Mouse (Mus musculus): ENCODE data around the gene Phf1. TPM values are rescaled to one million over a fixed set of nuclear protein-coding genes. Genes with fewer than 3 reads are reported as not detected.
"Not testable (repeated sequence)": the region's sequence is repeated elsewhere in the genome, so short reads cannot be mapped to it uniquely, and the experiment has no call there.

Phf1 gene
- polyA plus RNA-seq, 1 experiment from 2014 or later = 1.8 TPM

DNA sequence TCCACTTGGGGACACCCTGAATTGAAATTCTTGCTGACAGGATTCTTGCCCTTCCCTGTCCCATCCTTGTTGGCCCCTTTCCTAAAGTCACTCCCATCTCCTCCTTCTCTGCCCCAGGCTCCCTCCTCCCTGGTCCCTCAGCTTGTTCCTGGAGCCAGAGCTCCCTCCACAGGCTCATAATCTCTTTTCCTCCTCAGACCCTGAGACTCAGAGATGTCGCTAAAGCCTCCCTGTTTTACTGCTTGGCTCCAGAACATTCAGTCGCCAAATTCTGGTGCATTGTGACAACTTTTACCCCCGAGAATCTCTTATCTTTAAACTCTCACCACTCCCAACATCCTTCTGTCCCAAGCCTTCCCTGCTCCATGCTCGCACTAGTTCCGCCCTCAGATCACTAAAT lies 28.5 kb upstream of the Phf1 start:
- 41% methylated on average over 5 of the region's 5 CpGs for WGBS (ENCODE audit: insufficient replicate concordance)

DNA sequence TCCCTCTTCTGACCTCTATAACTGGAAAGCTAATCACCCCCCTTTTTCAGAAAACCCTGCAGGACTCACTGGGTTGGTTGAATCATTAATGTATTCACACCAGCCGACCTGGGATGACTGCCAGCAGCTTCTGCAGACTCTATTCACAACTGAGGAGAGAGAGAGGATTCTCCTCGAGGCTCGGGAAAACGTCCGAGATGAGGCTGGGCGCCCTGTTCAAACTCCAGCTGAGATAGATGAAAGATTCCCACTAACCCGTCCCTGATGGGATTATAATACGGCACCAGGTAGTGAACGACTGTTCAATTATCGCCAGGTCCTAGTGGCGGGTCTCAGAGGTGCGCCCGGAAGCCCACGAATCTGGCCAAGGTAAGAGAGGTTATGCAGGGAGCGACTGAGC lies 25.3 kb upstream of the Phf1 start:
- not testable (repeated sequence) for H3K9me3 ChIP-seq (replicated peaks); H3K36me3 ChIP-seq (replicated peaks); H3K9ac ChIP-seq; H3K4me2 ChIP-seq; H3K4me3 ChIP-seq (replicated peaks); H3K27me3 ChIP-seq; ATAC-seq (ENCODE audit: insufficient read depth); H3K4me1 ChIP-seq (replicated peaks); H3K27ac ChIP-seq (replicated peaks)
- 78% methylated on average over 15 of the region's 15 CpGs for WGBS (ENCODE audit: insufficient replicate concordance)

More for the DNA sequence above, 28.5 kb upstream of the Phf1 start:
- Histone ChIP-seq H3K4me1 (replicated peaks) (no peaks in the 10 kb centered on the region), H3K9ac (no peak overlapping the region), H3K9me3 (replicated peaks) (peaks cover 3% of the 10 kb centered on the region; the same call in 1 of the 2 replicates), H3K27ac (replicated peaks) (no peak overlapping the region), H3K27me3 (0 out of 2 replicates have a peak, but pooled peaks cover 10% of the 10 kb centered on the region), H3K4me3 (replicated peaks) (no peak overlapping the region), H3K4me2 (no peak overlapping the region), H3K36me3 (replicated peaks) (no peaks in the 10 kb centered on the region)
- ATAC-seq (ENCODE audit: insufficient read depth) = no peak

DNA sequence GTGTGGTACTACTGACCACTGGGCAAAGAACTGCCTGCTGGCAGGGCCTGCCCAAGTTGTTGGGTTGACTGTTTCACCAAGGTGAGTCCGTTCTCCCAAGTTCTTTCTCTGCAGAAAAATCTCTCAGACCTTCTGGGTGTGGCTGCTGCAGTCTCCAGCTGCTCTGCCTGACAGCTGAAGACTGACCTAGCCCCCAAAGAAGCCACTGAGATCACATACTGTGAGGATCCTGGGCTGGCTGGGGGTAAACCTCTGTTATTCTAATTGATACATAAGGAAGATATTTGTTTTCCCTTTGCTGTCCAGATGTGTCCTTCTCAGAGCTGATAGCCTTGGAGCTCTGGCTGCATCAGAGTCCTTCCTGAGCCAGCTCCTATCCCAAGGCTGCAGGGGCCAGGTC lies 17.6 kb upstream of the Phf1 start:
- Histone ChIP-seq H3K36me3 (replicated peaks) (peaks cover 6% of the 10 kb centered on the region; the same call in 1 of the 2 replicates), H3K27me3 (no peaks in the 10 kb centered on the region), H3K4me3 (replicated peaks) (no peak overlapping the region), H3K4me1 (replicated peaks) (peaks cover 22% of the 10 kb centered on the region), H3K27ac (replicated peaks) (no peak overlapping the region), H3K4me2 (no peak overlapping the region), H3K9ac (no peak overlapping the region), H3K9me3 (replicated peaks) (no peaks in the 10 kb centered on the region)
- ATAC-seq (ENCODE audit: insufficient read depth) = no peak
- 49% methylated on average over 1 of the region's 1 CpGs for WGBS (ENCODE audit: insufficient replicate concordance)

DNA sequence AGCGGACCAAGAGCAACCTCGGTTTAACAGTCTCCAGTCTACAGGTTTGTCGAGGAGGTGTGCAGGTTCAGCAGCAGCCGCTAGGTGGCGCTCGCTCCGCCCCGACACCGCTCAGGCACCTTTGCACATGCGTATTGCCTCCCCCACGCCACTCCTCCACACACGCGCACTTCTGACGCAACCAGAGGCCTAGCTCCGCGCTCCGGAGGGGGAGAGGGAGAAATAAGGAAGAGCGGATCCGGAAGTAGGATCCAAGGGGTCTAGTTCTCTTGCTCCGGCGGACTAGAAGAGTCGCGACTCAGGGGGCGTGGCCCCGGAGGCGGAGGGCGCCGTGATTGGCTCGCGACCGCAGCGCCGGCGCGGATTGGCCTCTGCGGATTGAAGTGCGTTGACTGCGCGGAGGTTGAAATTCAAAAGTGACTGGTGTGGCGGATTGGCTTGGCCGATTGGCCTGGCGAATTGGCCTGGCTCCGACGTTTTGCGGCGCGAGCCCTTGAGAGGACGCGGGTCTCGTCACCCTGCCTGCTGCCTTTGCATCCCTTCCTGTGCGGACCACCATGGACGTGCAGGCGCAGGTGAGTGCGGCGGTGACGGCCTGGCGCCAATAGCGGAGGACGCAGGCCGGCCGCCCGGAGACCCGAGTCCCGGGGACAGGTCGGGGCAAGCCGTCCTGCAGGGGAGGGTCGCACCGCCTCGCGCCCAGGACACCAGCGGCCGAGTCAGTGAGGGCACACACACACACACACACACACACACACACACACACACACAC lies 16.0 kb upstream of the Phf1 start, which contains the start of gene Kifc5b:
Kifc5b (plus strand) TSS at position 381 of the 772 bp plus-strand sequence.
- peak within 1 kb of the TSS; percentile 92 for H3K27ac ChIP-seq (replicated peaks)
- peak within 1 kb of the TSS; percentile 82 for H3K4me3 ChIP-seq (replicated peaks)
- peak within 1 kb of the TSS; percentile 75 for H3K4me2 ChIP-seq
- H3K27me3 ChIP-seq = no peaks in the 10 kb centered on the region
- H3K4me1 ChIP-seq (replicated peaks) = peaks cover 22% of the 10 kb centered on the region
- H3K9ac ChIP-seq = peak within 1 kb of the TSS; percentile 85
- WGBS (ENCODE audit: insufficient replicate concordance) = under 1% methylated on average over 72 of the region's 72 CpGs
- no peaks in the 10 kb centered on the region for H3K9me3 ChIP-seq (replicated peaks)
- peaks cover 23% of the 10 kb centered on the region for H3K36me3 ChIP-seq (replicated peaks)
- ATAC-seq (ENCODE audit: insufficient read depth) = peak; percentile 96

DNA sequence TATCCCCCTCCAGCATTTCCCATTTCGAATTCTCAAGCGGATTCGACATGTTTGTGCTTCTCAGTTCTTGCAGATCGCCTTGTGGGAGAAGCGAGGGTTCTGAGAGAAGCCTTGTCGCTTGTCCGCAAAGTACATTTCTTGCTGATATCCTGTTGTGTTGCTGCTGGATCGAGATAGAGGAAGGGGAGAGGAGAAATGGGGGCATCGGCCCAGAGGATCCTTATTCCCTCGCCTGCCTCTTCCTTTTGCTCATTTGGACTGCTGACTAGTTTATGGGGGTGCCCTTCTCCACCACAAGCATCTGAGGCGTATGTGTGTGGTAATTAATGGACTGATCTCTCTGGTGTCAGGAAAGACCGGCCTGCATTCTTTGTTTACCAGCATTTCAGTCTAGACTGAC lies 15.3 kb upstream of the Phf1 start:
- peak overlapping the region; percentile 85 for H3K9ac ChIP-seq
- not testable (repeated sequence) for ATAC-seq (ENCODE audit: insufficient read depth); H3K27me3 ChIP-seq; H3K9me3 ChIP-seq (replicated peaks)
- 1% methylated on average over 12 of the region's 12 CpGs for WGBS (ENCODE audit: insufficient replicate concordance)
- H3K36me3 ChIP-seq (replicated peaks) = peaks cover 27% of the 10 kb centered on the region
- peak overlapping the region; percentile 92 for H3K27ac ChIP-seq (replicated peaks)
- H3K4me1 ChIP-seq (replicated peaks) = peaks cover 22% of the 10 kb centered on the region
- H3K4me2 ChIP-seq = peak overlapping the region; percentile 75
- H3K4me3 ChIP-seq (replicated peaks) = peak overlapping the region; percentile 82

DNA sequence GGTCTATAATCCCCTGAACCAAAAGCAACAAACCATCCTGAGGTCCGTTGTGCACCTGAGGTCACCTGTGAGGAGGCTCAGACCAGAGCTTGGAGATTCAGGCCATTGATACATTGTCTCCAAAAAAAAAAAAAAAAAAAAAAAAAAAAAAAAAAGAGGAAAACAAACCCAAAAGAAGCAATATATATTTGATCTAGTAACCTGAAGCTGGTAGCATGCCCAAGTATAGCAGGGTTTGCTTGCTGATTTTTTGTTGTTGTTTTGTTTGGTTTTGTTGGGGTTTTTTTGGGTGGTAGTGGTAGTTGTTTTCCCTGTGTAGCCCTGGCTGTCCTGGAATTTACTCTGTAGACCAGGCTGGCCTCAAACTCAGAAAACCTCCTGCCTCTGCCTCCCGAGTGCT lies 14.5 kb upstream of the Phf1 start:
- Histone ChIP-seq H3K36me3 (replicated peaks) (peaks cover 30% of the 10 kb centered on the region), H3K27me3 (no peaks in the 10 kb centered on the region), H3K4me2 (peak overlapping the region; percentile 75), H3K9me3 (replicated peaks) (no peaks in the 10 kb centered on the region), H3K9ac (peak overlapping the region; percentile 56), H3K4me3 (replicated peaks) (peak overlapping the region; percentile 82), H3K4me1 (replicated peaks) (peaks cover 22% of the 10 kb centered on the region), H3K27ac (replicated peaks) (no peak overlapping the region)
- no peak for ATAC-seq (ENCODE audit: insufficient read depth)
- WGBS (ENCODE audit: insufficient replicate concordance) = 64% methylated on average over 2 of the region's 2 CpGs

- not testable (repeated sequence) for H3K9me3 ChIP-seq (replicated peaks); ATAC-seq (ENCODE audit: insufficient read depth)
Measured at GRCm38 (mm10) chr17:26919516-26919915, 13.3 kb upstream of the Phf1 start.

DNA sequence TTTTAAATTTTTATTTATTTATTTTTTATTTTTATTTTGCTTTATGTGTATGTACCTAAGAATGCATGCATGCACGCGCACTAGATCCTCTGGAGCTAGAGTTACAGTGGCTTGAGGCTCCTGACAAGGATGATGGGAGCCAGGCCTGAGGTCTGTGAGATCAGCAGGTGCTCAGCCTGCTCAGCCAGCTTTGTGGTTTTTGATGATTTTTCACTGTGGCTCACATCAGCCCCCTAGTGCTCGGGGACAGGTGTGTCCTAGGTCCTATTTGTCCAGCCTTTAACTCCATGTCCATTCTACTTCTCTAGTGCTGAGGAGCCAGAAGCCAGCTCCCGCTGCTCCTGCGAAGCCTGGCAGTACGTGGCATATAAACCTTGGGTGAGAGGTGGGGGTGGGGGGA lies 10.5 kb upstream of the Phf1 start:
- H3K36me3 ChIP-seq (replicated peaks) = peaks cover 69% of the 10 kb centered on the region
- 94% methylated on average over 5 of the region's 6 CpGs for WGBS (ENCODE audit: insufficient replicate concordance)

More at GRCm38 (mm10) chr17:26919516-26919915, 13.3 kb upstream of the Phf1 start:
- H3K36me3 ChIP-seq (replicated peaks) = peaks cover 42% of the 10 kb centered on the region
- peak overlapping the region; percentile 38 for H3K4me2 ChIP-seq
- H3K27ac ChIP-seq (replicated peaks); H3K4me3 ChIP-seq (replicated peaks); H3K27me3 ChIP-seq; H3K9ac ChIP-seq: not testable (repeated sequence)
- 58% methylated on average over 2 of the region's 2 CpGs for WGBS (ENCODE audit: insufficient replicate concordance)
- H3K4me1 ChIP-seq (replicated peaks) = peaks cover 22% of the 10 kb centered on the region

GRCm38 (mm10) chr17:26925414-26925813 lies 7.4 kb upstream of the Phf1 start:
- not testable (repeated sequence) for H3K4me2 ChIP-seq; H3K4me3 ChIP-seq (replicated peaks); H3K27ac ChIP-seq (replicated peaks); H3K9me3 ChIP-seq (replicated peaks); ATAC-seq (ENCODE audit: insufficient read depth); H3K4me1 ChIP-seq (replicated peaks); H3K9ac ChIP-seq; H3K27me3 ChIP-seq
- 94% methylated on average over 9 of the region's 9 CpGs for WGBS (ENCODE audit: insufficient replicate concordance)
- H3K36me3 ChIP-seq (replicated peaks) = peaks cover 90% of the 10 kb centered on the region

More for the DNA sequence above, 10.5 kb upstream of the Phf1 start:
- not testable (repeated sequence) for H3K9me3 ChIP-seq (replicated peaks); ATAC-seq (ENCODE audit: insufficient read depth); H3K4me3 ChIP-seq (replicated peaks); H3K27ac ChIP-seq (replicated peaks); H3K9ac ChIP-seq; H3K27me3 ChIP-seq; H3K4me2 ChIP-seq
- peaks cover 22% of the 10 kb centered on the region for H3K4me1 ChIP-seq (replicated peaks)

DNA sequence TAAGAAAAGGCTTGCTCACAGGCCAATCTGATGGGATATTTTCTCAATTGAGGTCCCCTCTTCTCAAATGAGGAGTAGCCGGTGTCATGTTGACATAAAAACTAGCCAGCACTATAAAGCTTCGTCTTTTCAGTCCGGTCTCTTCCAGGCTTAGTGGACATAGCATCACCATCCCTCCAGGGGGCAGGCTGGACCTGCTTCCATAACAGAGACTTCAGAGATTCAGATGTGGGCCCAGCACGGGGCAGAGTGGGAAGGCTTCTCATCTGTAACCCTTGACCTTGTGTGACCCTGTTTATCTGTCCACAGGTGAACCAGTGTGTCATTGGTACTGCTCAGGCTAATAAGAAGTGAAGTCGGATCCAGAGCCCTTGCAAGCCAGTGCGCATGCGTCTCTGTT lies 1.1 kb upstream of the Phf1 start:
- Histone ChIP-seq H3K4me1 (replicated peaks) (peaks cover 27% of the 10 kb centered on the region), H3K36me3 (replicated peaks) (peaks cover 81% of the 10 kb centered on the region)
- not testable (repeated sequence) for H3K4me2 ChIP-seq; H3K27ac ChIP-seq (replicated peaks); ATAC-seq (ENCODE audit: insufficient read depth); H3K4me3 ChIP-seq (replicated peaks); H3K9ac ChIP-seq; H3K27me3 ChIP-seq; H3K9me3 ChIP-seq (replicated peaks)
- WGBS (ENCODE audit: insufficient replicate concordance) = 68% methylated on average over 7 of the region's 7 CpGs

- Histone ChIP-seq H3K4me3 (replicated peaks) (peak overlapping the region; percentile 77), H3K36me3 (replicated peaks) (peaks cover 78% of the 10 kb centered on the region), H3K4me1 (replicated peaks) (peaks cover 43% of the 10 kb centered on the region), H3K27me3 (no peaks in the 10 kb centered on the region), H3K4me2 (peak overlapping the region; percentile 94), H3K9ac (peak overlapping the region; percentile 60), H3K27ac (replicated peaks) (peak overlapping the region; percentile 83), H3K9me3 (replicated peaks) (no peaks in the 10 kb centered on the region)
- 8% methylated on average over 13 of the region's 13 CpGs for WGBS (ENCODE audit: insufficient replicate concordance)
- 0 out of 2 replicates have a peak, but pooled peaks have one; percentile 3 for ATAC-seq (ENCODE audit: insufficient read depth)
Measured at GRCm38 (mm10) chr17:26933419-26933818, 567 bp downstream of the Phf1 start.
